Comparison of ENCODE assay signal across 9 mouse cellular contexts in the genomic region with DNA sequence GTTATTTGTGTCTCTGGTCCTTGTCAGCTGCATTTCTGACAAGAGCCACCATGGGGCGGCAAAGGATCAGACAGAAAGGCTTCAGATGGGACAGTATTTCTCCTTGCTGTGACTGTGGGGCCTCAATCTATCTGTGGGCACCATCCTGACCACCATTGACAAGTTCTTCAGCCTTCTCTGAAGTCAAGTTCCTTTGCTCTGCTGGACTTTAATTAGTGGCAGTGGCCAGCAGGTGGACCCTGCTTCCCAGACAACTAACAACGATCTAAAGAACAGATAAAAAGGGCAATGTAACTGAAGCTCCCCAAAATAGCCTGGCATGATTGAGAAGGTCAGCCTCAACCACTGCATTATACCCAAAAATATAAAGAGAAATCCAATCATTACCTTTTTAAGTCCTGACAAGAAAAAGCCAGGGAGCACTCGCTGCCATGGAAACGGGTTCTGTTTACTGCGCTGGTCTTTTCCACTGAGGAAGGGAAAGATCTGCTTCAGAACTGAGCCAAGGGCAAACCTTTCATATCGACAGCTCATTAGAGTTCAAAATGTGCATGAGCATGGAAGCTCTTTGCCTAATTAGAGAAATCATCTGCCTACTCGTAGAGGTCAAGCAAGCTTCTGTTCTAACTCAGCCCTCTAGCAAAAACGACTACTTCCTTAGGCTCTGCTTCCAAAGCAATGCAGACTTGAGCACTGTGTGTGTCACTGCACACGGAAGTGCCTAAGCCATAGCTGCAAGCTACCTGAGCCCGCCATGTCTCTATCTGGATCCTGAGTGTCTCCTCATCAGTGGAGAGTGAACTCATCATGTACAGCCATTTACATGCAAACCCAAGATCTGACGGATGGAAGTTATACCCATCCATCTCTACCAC.
A peak's percentile ranks its signal among the peaks of the same experiment; 100 is the strongest.
DNase-seq lines count a peak whose midpoint lies in the region; ATAC-seq and TF ChIP-seq lines count a peak whose summit lies in the region.
"Had no signal": no experiment of that assay in that cellular context is flagged by ENCODE, and none has a peak within 500 bp of the region (broad histone marks: within the 10 kb centered on the region; RNA-seq: fewer than 3 reads in every experiment).

No protein-coding gene starts in this region.

- ATAC-seq in hindbrain, embryonic 12.5 days (ENCODE audit: low FRiP score) = no peak
- ATAC-seq in hindbrain, embryonic 15.5 days (ENCODE audit: low FRiP score, low read depth) = peak; percentile 67
- peak; percentile 74 for ATAC-seq in midbrain, postnatal 0 days (ENCODE audit: low FRiP score)
- no peak for ATAC-seq in megakaryocyte-erythroid progenitor cell, adult 5-6 weeks (replicated peaks; ENCODE audit: low FRiP score, low TSS enrichment, poor library complexity, severe bottlenecking)

- H3K4me1 ChIP-seq in hindbrain, embryonic 10.5 days (replicated peaks) = no peaks in the 10 kb centered on the region
- H3K4me1 ChIP-seq in hindbrain, embryonic 12.5 days = no peaks in the 10 kb centered on the region
- peaks cover 5% of the 10 kb centered on the region for H3K4me1 ChIP-seq in hindbrain, embryonic 15.5 days (replicated peaks)
- no peaks in the 10 kb centered on the region for H3K4me1 ChIP-seq in midbrain, postnatal 0 days (ENCODE audit: insufficient read depth, low read length)
- H3K4me1 ChIP-seq: liver, embryonic 15.5 days had no signal

- no peak overlapping the region for H3K4me3 ChIP-seq in hindbrain, embryonic 10.5 days
- no peak overlapping the region for H3K4me3 ChIP-seq in hindbrain, embryonic 12.5 days
- H3K4me3 ChIP-seq in hindbrain, embryonic 15.5 days = no peak overlapping the region
- H3K4me3 ChIP-seq in midbrain, postnatal 0 days (ENCODE audit: low read depth, low read length) = no peak overlapping the region
- H3K4me3 ChIP-seq: liver, embryonic 15.5 days had no signal

- TF ChIP-seq CTCF in midbrain, postnatal 0 days (IDR thresholded peaks at IDR 0.05) = peak; percentile 73

- no peak overlapping the region for H3K4me2 ChIP-seq in hindbrain, embryonic 12.5 days (replicated peaks)
- no peak overlapping the region for H3K4me2 ChIP-seq in hindbrain, embryonic 15.5 days
- H3K4me2 ChIP-seq in midbrain, postnatal 0 days (ENCODE audit: low read depth, low read length, poor library complexity, severe bottlenecking) = no peak overlapping the region
- H3K4me2 ChIP-seq: liver, embryonic 15.5 days had no signal

- H3K9ac ChIP-seq in hindbrain, embryonic 12.5 days = no peak overlapping the region
- H3K9ac ChIP-seq in hindbrain, embryonic 15.5 days = no peak overlapping the region
- H3K9ac ChIP-seq in midbrain, postnatal 0 days (replicated peaks; ENCODE audit: low read length, poor library complexity, severe bottlenecking) = no peak overlapping the region
- H3K9ac ChIP-seq: liver, embryonic 15.5 days had no signal

- H3K27ac ChIP-seq in hindbrain, embryonic 10.5 days = no peak overlapping the region
- H3K27ac ChIP-seq in hindbrain, embryonic 12.5 days = no peak overlapping the region
- H3K27ac ChIP-seq in hindbrain, embryonic 15.5 days (replicated peaks) = no peak overlapping the region; the same call in 1 of the 2 replicates
- 0 out of 2 replicates have a peak overlapping the region, but pooled peaks have one; percentile 9 for H3K27ac ChIP-seq in midbrain, postnatal 0 days (ENCODE audit: low read depth, low read length)
- H3K27ac ChIP-seq: liver, embryonic 15.5 days had no signal

- no peaks in the 10 kb centered on the region for H3K36me3 ChIP-seq in hindbrain, embryonic 10.5 days
- H3K36me3 ChIP-seq in hindbrain, embryonic 12.5 days = no peaks in the 10 kb centered on the region
- H3K36me3 ChIP-seq in hindbrain, embryonic 15.5 days = no peaks in the 10 kb centered on the region
- H3K36me3 ChIP-seq in midbrain, postnatal 0 days (ENCODE audit: insufficient read depth, low read length) = no peaks in the 10 kb centered on the region
- H3K36me3 ChIP-seq: liver, embryonic 15.5 days had no signal

- 80% methylated on average over 11 of the region's 11 CpGs for WGBS in hindbrain, embryonic 10.5 days
- WGBS in hindbrain, embryonic 12.5 days = 79% methylated on average over 11 of the region's 11 CpGs
- WGBS in hindbrain, embryonic 15.5 days = 75% methylated on average over 11 of the region's 11 CpGs
- 60% methylated on average over 11 of the region's 11 CpGs for WGBS in midbrain, postnatal 0 days

- peak; percentile 10 for DNase-seq in hindbrain, embryonic 10.5 days (ENCODE audit: low spot score)
- DNase-seq in MN1 (ENCODE audit: low spot score) = peak; percentile 14
- DNase-seq in cerebellum, postnatal 14 days = peak; percentile 55 to 56
- peak; percentile 44 for DNase-seq in midbrain, postnatal 0 days (ENCODE audit: low spot score)
- DNase-seq in T-cell, adult 2 months (ENCODE audit: low spot score) = no peak

- no peaks in the 10 kb centered on the region for H3K27me3 ChIP-seq in hindbrain, embryonic 10.5 days (ENCODE audit: insufficient read depth, poor library complexity, severe bottlenecking)
- no peaks in the 10 kb centered on the region for H3K27me3 ChIP-seq in hindbrain, embryonic 12.5 days
- no peaks in the 10 kb centered on the region for H3K27me3 ChIP-seq in hindbrain, embryonic 15.5 days
- H3K27me3 ChIP-seq in midbrain, postnatal 0 days (ENCODE audit: insufficient read depth, low read length) = no peaks in the 10 kb centered on the region
- H3K27me3 ChIP-seq: liver, embryonic 15.5 days had no signal

- no peaks in the 10 kb centered on the region for H3K9me3 ChIP-seq in hindbrain, embryonic 10.5 days
- H3K9me3 ChIP-seq in hindbrain, embryonic 12.5 days (replicated peaks) = no peaks in the 10 kb centered on the region
- no peaks in the 10 kb centered on the region for H3K9me3 ChIP-seq in hindbrain, embryonic 15.5 days
- no peaks in the 10 kb centered on the region for H3K9me3 ChIP-seq in midbrain, postnatal 0 days (ENCODE audit: low read length)
- H3K9me3 ChIP-seq: liver, embryonic 15.5 days had no signal

Comparison
In these comparisons a context has a peak if more than half of its experiments do, and no peak if none do; other contexts are left out.
1. ATAC-seq: peak in hindbrain, embryonic 15.5 days (single experiment) and midbrain, postnatal 0 days (single experiment); none in hindbrain, embryonic 12.5 days (single experiment) and megakaryocyte-erythroid progenitor cell, adult 5-6 weeks (single experiment).